Mouse (Mus musculus) spleen, adult 10 weeks (tissue): ENCODE data around the gene Gm14444. TPM values are rescaled to one million over a fixed set of nuclear protein-coding genes. Genes with fewer than 3 reads are reported as not detected.

ENCODE experiments used
- polyA plus RNA-seq: library from polyadenylated mRNA; stranded (reverse); fragments of 350-450 nt; fragmentation: Illumina TruSeq; extraction: RNeasy Lipid Tissue Mini Kit (QIAGEN cat#74804); gene quantifications from one replicate; pipeline ENCODE4 v1.2.3, GENCODE M21; 2015; ENCODE audit warnings: low replicate concordance; ENCODE audit not compliant: insufficient read depth

Gm14444 gene
- not detected for polyA plus RNA-seq

GRCm38 (mm10) chr2:175010022-175010421, at the start of gene Gm14444:
TSS of gene Gm14444 (plus strand) at chr2:175010241.

DNA sequence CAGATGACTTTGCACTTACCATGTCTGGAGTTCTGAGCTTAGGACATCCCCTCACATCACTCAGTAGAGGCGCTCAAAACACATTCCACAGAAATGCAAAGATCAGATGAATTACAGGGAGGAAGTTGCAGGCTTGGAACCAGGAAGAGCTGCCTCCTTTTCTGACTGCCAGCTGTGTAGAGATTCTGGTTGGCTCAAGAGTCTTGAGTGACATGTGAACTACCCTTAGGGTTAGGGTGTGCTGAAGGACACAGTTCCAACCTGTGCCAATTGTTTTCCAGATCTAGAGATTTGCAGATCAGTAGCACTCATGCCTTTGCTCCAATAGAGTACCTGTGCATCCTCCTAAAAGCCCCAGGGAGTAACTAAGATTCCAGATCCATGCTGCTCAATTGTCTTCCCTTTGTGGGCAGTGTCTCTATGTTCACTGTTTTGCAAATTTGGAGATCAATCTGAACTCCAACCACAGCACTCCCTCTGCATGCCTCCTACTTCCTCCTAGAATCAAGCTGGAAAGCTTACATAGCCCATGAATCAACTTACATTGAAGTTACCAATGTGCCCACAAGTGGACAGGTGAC, 57.7 kb downstream of the Gm14444 start, which contains the start of gene Gm14393:
Gm14393 (minus strand) TSS at position 101 of the 581 bp plus-strand sequence.

Other genes starting within 250 kb of the Gm14444 start
- gene Edn3, start 249.6 kb upstream of the Gm14444 start, polyA plus RNA-seq, result 10.4 TPM
- gene Gm14393, start 57.5 kb downstream of the Gm14444 start, polyA plus RNA-seq, result not detected
- gene Gm14399, start 131.8 kb downstream of the Gm14444 start, polyA plus RNA-seq, result 9.1 TPM
- gene Gm14443, start 165.6 kb downstream of the Gm14444 start, polyA plus RNA-seq, result 0.81 TPM
- gene Gm14391, start 196.7 kb downstream of the Gm14444 start, polyA plus RNA-seq, result 20.3 TPM